Mouse (Mus musculus): ENCODE results near the gene Ikzf1. TPM values are rescaled to one million over a fixed set of nuclear protein-coding genes. Genes with fewer than 3 reads are reported as not detected.

Gene Ikzf1
- polyA plus RNA-seq, 1 experiment from 2014 or later = 7.6 TPM

DNA sequence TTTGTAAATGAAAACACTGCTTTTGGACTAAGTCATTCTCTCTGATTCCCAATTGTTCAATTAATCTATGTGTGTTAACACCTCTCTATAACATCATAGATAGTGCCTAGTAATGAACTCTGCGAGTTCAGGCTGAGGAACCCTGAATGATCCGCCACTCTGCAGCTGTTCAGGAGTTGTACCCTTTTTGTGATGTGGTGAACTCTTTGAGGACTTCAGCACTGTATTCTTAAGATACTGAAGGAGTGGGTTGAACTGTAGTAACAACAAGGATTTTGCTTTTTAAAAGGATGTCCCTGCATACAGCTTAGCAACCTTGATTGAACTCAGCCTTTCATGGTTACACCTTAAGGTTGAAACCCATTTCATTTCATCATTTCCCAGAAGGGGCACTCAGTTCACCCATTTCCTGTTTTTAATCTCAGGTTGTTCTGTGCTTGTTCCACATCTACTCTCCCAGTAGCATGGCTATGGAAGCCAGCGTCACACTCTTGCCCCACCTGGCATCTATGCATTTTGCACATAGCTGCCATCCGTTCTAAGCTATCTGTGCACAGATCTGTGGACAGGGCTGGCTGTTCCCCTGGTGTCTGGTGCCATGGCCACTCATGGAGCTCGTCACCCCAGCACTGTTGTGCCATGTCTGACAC is 41.2 kb downstream of the Ikzf1 start:
- ATAC-seq (replicated peaks; ENCODE audit: insufficient number of reproducible peaks, low FRiP score, low TSS enrichment) = no peak
- Histone ChIP-seq H3K4me3 (ENCODE audit: low read depth, low read length) (no peak overlapping the region), H3K4me2 (no peak overlapping the region), H3K9ac (ENCODE audit: low read depth, low read length) (no peak overlapping the region), H3K36me3 (ENCODE audit: control insufficient read depth, insufficient read depth, low read length) (no peaks in the 10 kb centered on the region), H3K4me1 (ENCODE audit: control insufficient read depth, insufficient read depth, low read length) (0 out of 2 replicates have a peak, but pooled peaks cover 2% of the 10 kb centered on the region), H3K9me3 (replicated peaks; ENCODE audit: control insufficient read depth, low read length) (no peaks in the 10 kb centered on the region), H3K27me3 (ENCODE audit: control insufficient read depth, insufficient read depth, low read length) (no peaks in the 10 kb centered on the region), H3K27ac (ENCODE audit: low read depth, low read length) (no peak overlapping the region)
- 85% methylated on average over 5 of the region's 5 CpGs for WGBS (ENCODE audit: insufficient replicate concordance)

DNA sequence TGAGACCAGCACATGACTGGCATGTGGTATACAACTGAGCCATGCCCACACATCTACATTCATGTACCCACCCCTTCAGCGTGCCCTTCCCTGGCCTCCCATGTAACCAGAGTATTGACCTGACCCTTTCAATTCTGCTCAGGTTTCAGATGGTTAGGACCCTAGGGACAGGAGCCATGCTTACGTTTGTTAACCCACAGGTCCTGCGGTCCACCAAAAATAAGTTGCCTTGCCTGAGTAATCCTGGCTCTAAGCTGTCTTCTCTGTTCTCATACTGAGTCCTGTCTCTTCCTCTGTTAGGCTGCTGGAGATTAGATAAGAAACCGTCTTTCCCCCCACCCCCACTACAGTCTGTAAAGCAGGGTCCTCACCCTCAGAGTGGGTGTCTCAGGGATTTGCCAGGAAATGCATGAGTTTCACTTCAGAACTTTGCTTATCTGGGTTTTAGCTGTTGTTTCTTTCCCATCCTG is 42.0 kb downstream of the Ikzf1 start:
- Histone ChIP-seq H3K36me3 (ENCODE audit: control insufficient read depth, insufficient read depth, low read length) (no peaks in the 10 kb centered on the region), H3K4me2 (no peak overlapping the region), H3K27ac (ENCODE audit: low read depth, low read length) (0 out of 2 replicates have a peak overlapping the region, but pooled peaks have one; percentile 3), H3K27me3 (ENCODE audit: control insufficient read depth, insufficient read depth, low read length) (no peaks in the 10 kb centered on the region), H3K4me1 (ENCODE audit: control insufficient read depth, insufficient read depth, low read length) (0 out of 2 replicates have a peak, but pooled peaks cover 2% of the 10 kb centered on the region), H3K9me3 (replicated peaks; ENCODE audit: control insufficient read depth, low read length) (no peaks in the 10 kb centered on the region), H3K4me3 (ENCODE audit: low read depth, low read length) (no peak overlapping the region), H3K9ac (ENCODE audit: low read depth, low read length) (no peak overlapping the region)
- no peak for ATAC-seq (replicated peaks; ENCODE audit: insufficient number of reproducible peaks, low FRiP score, low TSS enrichment)
- 46% methylated on average over 4 of the region's 4 CpGs for WGBS (ENCODE audit: insufficient replicate concordance)

GRCm38 (mm10) chr11:11727936-11728556 is 43.2 kb downstream of the Ikzf1 start:
- no peaks in the 10 kb centered on the region for H3K27me3 ChIP-seq (ENCODE audit: control insufficient read depth, insufficient read depth, low read length)
- H3K9me3 ChIP-seq (replicated peaks; ENCODE audit: control insufficient read depth, low read length) = no peaks in the 10 kb centered on the region
- 0 out of 2 replicates have a peak, but pooled peaks cover 2% of the 10 kb centered on the region for H3K4me1 ChIP-seq (ENCODE audit: control insufficient read depth, insufficient read depth, low read length)
- no peak for ATAC-seq (replicated peaks; ENCODE audit: insufficient number of reproducible peaks, low FRiP score, low TSS enrichment)
- H3K4me2 ChIP-seq = no peak overlapping the region
- peak overlapping the region; percentile 91 for H3K27ac ChIP-seq (ENCODE audit: low read depth, low read length)
- H3K36me3 ChIP-seq (ENCODE audit: control insufficient read depth, insufficient read depth, low read length) = no peaks in the 10 kb centered on the region
- WGBS (ENCODE audit: insufficient replicate concordance) = 81% methylated on average over 10 of the region's 10 CpGs
- H3K4me3 ChIP-seq (ENCODE audit: low read depth, low read length) = no peak overlapping the region
- no peak overlapping the region for H3K9ac ChIP-seq (ENCODE audit: low read depth, low read length)

DNA sequence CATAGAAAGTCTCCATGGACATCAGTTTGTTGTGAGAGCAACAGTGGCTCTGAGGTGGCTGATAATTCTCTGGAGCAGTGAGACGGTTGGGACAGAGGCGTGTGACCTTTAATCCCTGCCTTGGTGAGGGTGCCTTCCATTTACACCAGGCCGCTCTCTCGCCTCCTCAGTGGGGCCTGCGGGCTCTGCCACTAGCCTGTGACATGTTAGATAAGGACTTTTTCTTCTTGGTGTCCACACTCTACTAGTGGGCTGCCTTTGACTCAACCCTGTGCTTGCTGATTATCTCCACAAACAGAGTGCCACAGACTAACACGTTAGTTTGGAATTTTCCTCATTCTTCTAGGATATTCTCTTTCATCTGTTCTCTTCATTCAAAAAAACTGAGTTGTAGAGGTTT is 44.4 kb downstream of the Ikzf1 start:
- no peak overlapping the region for H3K9ac ChIP-seq (ENCODE audit: low read depth, low read length)
- no peaks in the 10 kb centered on the region for H3K36me3 ChIP-seq (ENCODE audit: control insufficient read depth, insufficient read depth, low read length)
- H3K4me2 ChIP-seq = no peak overlapping the region
- no peaks in the 10 kb centered on the region for H3K9me3 ChIP-seq (replicated peaks; ENCODE audit: control insufficient read depth, low read length)
- peak overlapping the region; percentile 91 for H3K27ac ChIP-seq (ENCODE audit: low read depth, low read length)
- H3K27me3 ChIP-seq (ENCODE audit: control insufficient read depth, insufficient read depth, low read length) = no peaks in the 10 kb centered on the region
- peak; percentile 93 for ATAC-seq (replicated peaks; ENCODE audit: insufficient number of reproducible peaks, low FRiP score, low TSS enrichment)
- 0 out of 2 replicates have a peak, but pooled peaks cover 2% of the 10 kb centered on the region for H3K4me1 ChIP-seq (ENCODE audit: control insufficient read depth, insufficient read depth, low read length)
- WGBS (ENCODE audit: insufficient replicate concordance) = 44% methylated on average over 6 of the region's 6 CpGs
- H3K4me3 ChIP-seq (ENCODE audit: low read depth, low read length) = no peak overlapping the region

GRCm38 (mm10) chr11:11730062-11730461 is 45.3 kb downstream of the Ikzf1 start:
- no peaks in the 10 kb centered on the region for H3K27me3 ChIP-seq (ENCODE audit: control insufficient read depth, insufficient read depth, low read length)
- no peak overlapping the region for H3K4me2 ChIP-seq
- H3K9me3 ChIP-seq (replicated peaks; ENCODE audit: control insufficient read depth, low read length) = no peaks in the 10 kb centered on the region
- H3K9ac ChIP-seq (ENCODE audit: low read depth, low read length) = no peak overlapping the region
- H3K27ac ChIP-seq (ENCODE audit: low read depth, low read length) = peak overlapping the region; percentile 57
- 0 out of 2 replicates have a peak, but pooled peaks cover 2% of the 10 kb centered on the region for H3K4me1 ChIP-seq (ENCODE audit: control insufficient read depth, insufficient read depth, low read length)
- WGBS (ENCODE audit: insufficient replicate concordance) = 64% methylated on average over 1 of the region's 1 CpGs
- ATAC-seq (replicated peaks; ENCODE audit: insufficient number of reproducible peaks, low FRiP score, low TSS enrichment) = no peak
- no peak overlapping the region for H3K4me3 ChIP-seq (ENCODE audit: low read depth, low read length)
- H3K36me3 ChIP-seq (ENCODE audit: control insufficient read depth, insufficient read depth, low read length) = no peaks in the 10 kb centered on the region

GRCm38 (mm10) chr11:11731727-11732126 is 46.9 kb downstream of the Ikzf1 start:
- Histone ChIP-seq H3K27ac (ENCODE audit: low read depth, low read length) (no peak overlapping the region), H3K9me3 (replicated peaks; ENCODE audit: control insufficient read depth, low read length) (no peaks in the 10 kb centered on the region), H3K27me3 (ENCODE audit: control insufficient read depth, insufficient read depth, low read length) (no peaks in the 10 kb centered on the region), H3K36me3 (ENCODE audit: control insufficient read depth, insufficient read depth, low read length) (no peaks in the 10 kb centered on the region), H3K9ac (ENCODE audit: low read depth, low read length) (no peak overlapping the region), H3K4me2 (no peak overlapping the region), H3K4me3 (ENCODE audit: low read depth, low read length) (no peak overlapping the region), H3K4me1 (ENCODE audit: control insufficient read depth, insufficient read depth, low read length) (no peaks in the 10 kb centered on the region)
- WGBS (ENCODE audit: insufficient replicate concordance) = 87% methylated on average over 1 of the region's 1 CpGs
- no peak for ATAC-seq (replicated peaks; ENCODE audit: insufficient number of reproducible peaks, low FRiP score, low TSS enrichment)

DNA sequence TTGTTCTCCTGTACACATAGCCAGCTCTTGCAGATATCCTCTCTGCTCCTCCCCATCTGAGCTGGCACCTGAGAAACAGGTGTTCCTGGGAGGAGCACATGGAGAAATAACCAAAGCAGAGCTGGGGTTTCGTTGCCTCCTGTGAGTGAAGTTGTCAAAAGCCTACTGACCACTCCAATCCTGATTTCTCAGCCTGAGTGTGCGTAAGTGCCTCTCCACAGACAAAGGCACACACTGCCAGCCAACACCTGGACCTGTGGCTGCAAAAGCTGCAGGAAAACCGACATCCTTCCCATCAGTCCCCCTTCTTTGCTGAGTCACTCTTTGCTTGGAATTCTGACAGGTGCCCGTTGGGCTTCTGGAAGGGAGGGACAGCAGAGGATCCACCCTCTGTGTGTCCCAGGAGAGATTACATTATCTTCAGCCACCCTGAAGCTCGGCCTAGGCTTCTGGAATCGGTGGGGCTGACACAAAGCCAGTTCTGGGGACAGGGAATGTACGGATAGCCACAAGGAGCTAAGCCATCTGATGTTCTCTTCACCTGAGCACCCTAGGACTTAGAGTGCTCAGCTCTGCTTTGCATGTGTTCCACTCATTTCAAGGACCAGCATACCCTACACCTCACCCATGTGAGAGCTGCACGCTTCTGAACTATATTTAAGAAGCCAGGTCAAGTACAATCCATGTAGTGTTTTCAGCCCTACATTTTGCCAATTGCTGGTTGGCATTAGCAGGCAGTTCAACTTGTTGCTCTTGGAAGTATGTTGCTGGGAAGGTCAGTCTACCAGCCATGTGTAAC is 48.4 kb downstream of the Ikzf1 start:
- ATAC-seq (replicated peaks; ENCODE audit: insufficient number of reproducible peaks, low FRiP score, low TSS enrichment) = peak; percentile 71
- no peak overlapping the region for H3K4me3 ChIP-seq (ENCODE audit: low read depth, low read length)
- no peak overlapping the region for H3K4me2 ChIP-seq
- peak overlapping the region; percentile 63 for H3K27ac ChIP-seq (ENCODE audit: low read depth, low read length)
- H3K36me3 ChIP-seq (ENCODE audit: control insufficient read depth, insufficient read depth, low read length) = no peaks in the 10 kb centered on the region
- H3K4me1 ChIP-seq (ENCODE audit: control insufficient read depth, insufficient read depth, low read length) = no peaks in the 10 kb centered on the region
- 52% methylated on average over 8 of the region's 8 CpGs for WGBS (ENCODE audit: insufficient replicate concordance)
- no peaks in the 10 kb centered on the region for H3K9me3 ChIP-seq (replicated peaks; ENCODE audit: control insufficient read depth, low read length)
- H3K27me3 ChIP-seq (ENCODE audit: control insufficient read depth, insufficient read depth, low read length) = no peaks in the 10 kb centered on the region
- H3K9ac ChIP-seq (ENCODE audit: low read depth, low read length) = no peak overlapping the region

- peak overlapping the region; percentile 66; the same call in 1 of the 2 replicates for H3K27ac ChIP-seq (ENCODE audit: low read depth, low read length)
- H3K36me3 ChIP-seq (ENCODE audit: control insufficient read depth, insufficient read depth, low read length) = no peaks in the 10 kb centered on the region
- no peaks in the 10 kb centered on the region for H3K9me3 ChIP-seq (replicated peaks; ENCODE audit: control insufficient read depth, low read length)
- ATAC-seq (replicated peaks; ENCODE audit: insufficient number of reproducible peaks, low FRiP score, low TSS enrichment) = peak; percentile 72
- no peak overlapping the region for H3K4me2 ChIP-seq
- H3K9ac ChIP-seq (ENCODE audit: low read depth, low read length) = no peak overlapping the region
- no peak overlapping the region for H3K4me3 ChIP-seq (ENCODE audit: low read depth, low read length)
- 55% methylated on average over 6 of the region's 6 CpGs for WGBS (ENCODE audit: insufficient replicate concordance)
- no peaks in the 10 kb centered on the region for H3K4me1 ChIP-seq (ENCODE audit: control insufficient read depth, insufficient read depth, low read length)
- no peaks in the 10 kb centered on the region for H3K27me3 ChIP-seq (ENCODE audit: control insufficient read depth, insufficient read depth, low read length)
Measured at GRCm38 (mm10) chr11:11735155-11735554, 50.4 kb downstream of the Ikzf1 start.
